Mouse (Mus musculus): ENCODE measurements around the gene Tmem200c.

Gene Tmem200c

GRCm38 (mm10) chr17:68826323-68826722 is at the start of gene Tmem200c:
Gene Tmem200c (plus strand): TSS chr17:68826623.
- in situ Hi-C loops (cut with MboI, MseI): no loop called here

GRCm38 (mm10) chr17:68793741-68794140 is 32.7 kb upstream of the Tmem200c start:
- in situ Hi-C loops (cut with MboI, MseI): no loop called here

GRCm38 (mm10) chr17:68836655-68837012 is 10.2 kb downstream of the Tmem200c start:
- in situ Hi-C loops (cut with MboI, MseI): no loop called here

GRCm38 (mm10) chr17:68837013-68837858 is 10.8 kb downstream of the Tmem200c start:
- in situ Hi-C loops (cut with MboI, MseI): no loop called here

GRCm38 (mm10) chr17:68837859-68838194 is 11.4 kb downstream of the Tmem200c start:
- in situ Hi-C loops (cut with MboI, MseI): no loop called here

GRCm38 (mm10) chr17:68839888-68840571 is 13.6 kb downstream of the Tmem200c start:
- in situ Hi-C loops (cut with MboI, MseI): no loop called here

- in situ Hi-C loops (cut with MboI, MseI): no loop called here
Measured at GRCm38 (mm10) chr17:68840572-68840939, 14.1 kb downstream of the Tmem200c start.

- in situ Hi-C loops (cut with MboI, MseI): no loop called here
Measured at GRCm38 (mm10) chr17:68841097-68841891, 14.9 kb downstream of the Tmem200c start.

- in situ Hi-C loops (cut with MboI, MseI): no loop called here
Measured at GRCm38 (mm10) chr17:68841892-68842252, 15.4 kb downstream of the Tmem200c start.

GRCm38 (mm10) chr17:68845931-68846330 is 19.5 kb downstream of the Tmem200c start:
- in situ Hi-C loops (cut with MboI, MseI): no loop called here

GRCm38 (mm10) chr17:68848739-68849138 is 22.3 kb downstream of the Tmem200c start:
- in situ Hi-C loops (cut with MboI, MseI): no loop called here

GRCm38 (mm10) chr17:68852171-68852966 is 25.9 kb downstream of the Tmem200c start:
- in situ Hi-C loops (cut with MboI, MseI): no loop called here

GRCm38 (mm10) chr17:68864175-68864574 is 37.8 kb downstream of the Tmem200c start:
- in situ Hi-C loops (cut with MboI, MseI): loop anchor here in 1 of 2 experiments (10.0 kb wide), 1 partner anchor 621 kb away; no protein-coding TSS in a partner anchor

GRCm38 (mm10) chr17:68868439-68868838 is 42.0 kb downstream of the Tmem200c start:
- in situ Hi-C loops (cut with MboI, MseI): loop anchor here in 1 of 2 experiments (10.0 kb wide), 1 partner anchor 616 kb away; no protein-coding TSS in a partner anchor

- in situ Hi-C loops (cut with MboI, MseI): no loop called here
Measured at GRCm38 (mm10) chr17:68874021-68874420, 47.6 kb downstream of the Tmem200c start.

GRCm38 (mm10) chr17:68875251-68875650 is 48.8 kb downstream of the Tmem200c start:
- in situ Hi-C loops (cut with MboI, MseI): no loop called here

GRCm38 (mm10) chr17:68875917-68876495 is 49.6 kb downstream of the Tmem200c start:
- in situ Hi-C loops (cut with MboI, MseI): no loop called here

GRCm38 (mm10) chr17:68881725-68882524 is 55.5 kb downstream of the Tmem200c start:
- in situ Hi-C loops (cut with MboI, MseI): no loop called here

- in situ Hi-C loops (cut with MboI, MseI): no loop called here
Measured at GRCm38 (mm10) chr17:68883474-68884083, 57.2 kb downstream of the Tmem200c start.

- in situ Hi-C loops (cut with MboI, MseI): no loop called here
Measured at GRCm38 (mm10) chr17:68890672-68891071, 64.2 kb downstream of the Tmem200c start.

Data from T-helper 17 cell (primary cell).